Mouse (Mus musculus) macrophage (primary cell): ENCODE results near the gene Dhx57. TPM values are rescaled to one million over a fixed set of nuclear protein-coding genes. Genes with fewer than 3 reads are reported as not detected.

Experiments used
- H3K27ac ChIP-seq: fragments of 350-480 bp; formaldehyde crosslinking; 2 replicates; pipeline ENCODE4 v1.9.0; 2021
- H3K36me3 ChIP-seq: fragments of 350-480 bp; formaldehyde crosslinking; 2 replicates; pipeline ENCODE4 v1.9.0; 2021; ENCODE audit errors: inconsistent target
- H3K4me3 ChIP-seq: fragments of 350-480 bp; formaldehyde crosslinking; 2 replicates; pipeline ENCODE4 v1.9.0; 2021; ENCODE audit errors: inconsistent target
- H3K79me2 ChIP-seq: fragments of 350-480 bp; formaldehyde crosslinking; 2 replicates; pipeline ENCODE4 v1.9.0; 2021; ENCODE audit errors: inconsistent target
- WGBS: methylation state at CpG from one replicate; pipeline ENCODE4 v1.1.7; 2026; ENCODE audit warnings: inconsistent platforms; ENCODE audit not compliant: missing documents; 5-methylcytosine and 5-hydroxymethylcytosine counted together
- polyA plus RNA-seq: library from polyadenylated mRNA; stranded (reverse); fragments of 250-400 nt; gene quantifications from 3 replicates; pipeline ENCODE4 v1.2.4, GENCODE M21; 2018; ENCODE audit warnings: inconsistent platforms

Gene Dhx57
- polyA plus RNA-seq, 1 experiment from 2014 or later = 13.2 TPM

GRCm38 (mm10) chr17:80193075-80193474, 97.2 kb downstream of the Dhx57 start:
- Histone ChIP-seq H3K79me2 (no peaks in the 10 kb centered on the region), H3K36me3 (no peaks in the 10 kb centered on the region), H3K27ac (no peak overlapping the region), H3K4me3 (no peak overlapping the region)
- 75% methylated on average over 5 of the region's 5 CpGs for WGBS

Other genes with a start within 250 kb of the Dhx57 start
- 28.1 to 43.3 TPM (median 34.9 TPM) in 3 replicates for gene Hnrnpll, start 228.1 kb downstream of the Dhx57 start, polyA plus RNA-seq
- 19.7 to 26.5 TPM (median 19.9 TPM) in 3 replicates for gene Galm, start 163.0 kb downstream of the Dhx57 start, polyA plus RNA-seq
- 52.8 to 163 TPM (median 66.6 TPM) in 3 replicates for gene Srsf7, start 83.2 kb downstream of the Dhx57 start, polyA plus RNA-seq
- not detected in 3 replicates for gene Ttc39d, start 83.0 kb downstream of the Dhx57 start, polyA plus RNA-seq
- gene Gemin6, start 66.0 kb downstream of the Dhx57 start, polyA plus RNA-seq = 4.2 to 14.9 TPM (median 4.6 TPM) in 3 replicates
- 6.1 to 7.6 TPM (median 7.4 TPM) in 3 replicates for gene Morn2, start 273 bp downstream of the Dhx57 start, polyA plus RNA-seq
- gene Arhgef33, start 16.9 kb upstream of the Dhx57 start, polyA plus RNA-seq = 0.32 TPM in 1 of 3 replicates, not detected in the others
- gene Gm10190, start 83.1 kb upstream of the Dhx57 start, polyA plus RNA-seq = not detected in 3 replicates
- gene Sos1, start 190.0 kb upstream of the Dhx57 start, polyA plus RNA-seq = 7.0 to 10.1 TPM (median 7.4 TPM) in 3 replicates